Mouse (Mus musculus): ENCODE results near the gene Pdzk1. TPM values are rescaled to one million over a fixed set of nuclear protein-coding genes. Genes with fewer than 3 reads are reported as not detected.

The Pdzk1 gene
- polyA plus RNA-seq, 1 experiment from 2014 or later: not detected

DNA sequence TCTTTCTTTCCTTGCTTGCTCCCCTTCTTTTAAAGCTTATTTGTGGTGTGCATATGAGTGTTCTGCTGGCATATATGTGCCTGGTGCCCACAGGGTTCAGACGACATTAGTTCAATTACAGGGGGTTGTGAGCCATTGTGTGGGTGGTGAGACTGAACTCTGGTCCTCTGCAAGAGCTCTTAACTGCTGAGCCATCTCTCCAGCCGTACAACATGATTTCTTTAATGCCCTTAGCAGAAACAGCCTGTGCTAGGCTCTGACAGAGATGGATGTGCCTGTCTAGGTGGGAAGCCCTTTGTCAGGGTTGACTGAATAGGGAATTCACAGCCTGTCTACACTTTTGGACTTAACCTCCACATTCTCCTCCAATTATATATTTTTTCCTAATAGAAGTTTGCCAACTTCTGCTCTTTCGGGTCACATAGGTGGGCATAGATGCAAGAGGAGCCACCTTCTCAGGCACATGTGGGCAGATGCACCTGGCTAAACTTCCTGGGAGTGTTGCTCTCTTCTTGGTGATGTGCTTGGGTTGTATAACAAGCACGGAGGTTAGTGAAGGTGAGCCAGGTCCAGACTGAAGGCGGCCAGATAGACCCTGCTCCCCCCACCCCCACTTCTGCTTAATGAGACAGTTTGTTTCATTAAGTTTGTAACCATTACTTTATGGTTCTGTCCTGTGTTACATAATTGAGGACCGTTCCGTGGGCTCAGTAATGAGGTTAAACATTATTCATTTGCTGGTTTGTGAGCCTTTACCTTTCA, 5.7 kb downstream of the Pdzk1 start:
- no peaks in the 10 kb centered on the region for H3K27me3 ChIP-seq
- 57% methylated on average over 7 of the region's 7 CpGs for WGBS
- H3K27ac ChIP-seq: no peak overlapping the region
- no peak overlapping the region for H3K4me3 ChIP-seq (replicated peaks)
- H3K9ac ChIP-seq (replicated peaks): no peak overlapping the region
- no peaks in the 10 kb centered on the region for H3K4me1 ChIP-seq (replicated peaks)
- ATAC-seq (ENCODE audit: insufficient number of reproducible peaks, insufficient read depth, low FRiP score, low TSS enrichment, low read depth): no peak
- H3K4me2 ChIP-seq: no peak overlapping the region
- H3K36me3 ChIP-seq: no peaks in the 10 kb centered on the region
- H3K9me3 ChIP-seq: no peaks in the 10 kb centered on the region

DNA sequence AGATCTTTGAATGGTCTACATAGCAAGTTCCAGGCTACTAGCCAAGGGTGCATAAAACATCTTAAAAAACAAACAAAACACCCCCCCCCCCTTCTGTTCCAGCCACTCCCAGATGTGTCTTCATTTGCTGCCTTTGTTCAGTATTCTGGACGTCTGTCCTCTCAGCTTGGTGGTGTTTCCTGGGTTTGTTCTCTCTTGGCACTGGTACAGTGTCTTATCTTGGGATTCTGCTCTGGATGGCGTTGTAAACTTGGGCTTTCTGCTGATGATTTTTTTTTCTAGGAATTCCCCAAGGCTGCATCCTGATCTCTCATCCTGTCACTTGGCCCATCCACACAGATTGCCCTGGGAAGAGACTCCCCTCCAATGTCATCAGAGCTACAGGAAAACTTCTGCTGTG, 7.3 kb downstream of the Pdzk1 start:
- ATAC-seq (ENCODE audit: insufficient number of reproducible peaks, insufficient read depth, low FRiP score, low TSS enrichment, low read depth): no peak
- 78% methylated on average over 2 of the region's 2 CpGs for WGBS
- H3K4me3 ChIP-seq (replicated peaks): no peak overlapping the region
- no peak overlapping the region for H3K27ac ChIP-seq
- no peaks in the 10 kb centered on the region for H3K9me3 ChIP-seq
- no peak overlapping the region for H3K9ac ChIP-seq (replicated peaks)
- H3K4me1 ChIP-seq (replicated peaks): no peaks in the 10 kb centered on the region
- no peak overlapping the region for H3K4me2 ChIP-seq
- no peaks in the 10 kb centered on the region for H3K27me3 ChIP-seq
- H3K36me3 ChIP-seq: no peaks in the 10 kb centered on the region

DNA sequence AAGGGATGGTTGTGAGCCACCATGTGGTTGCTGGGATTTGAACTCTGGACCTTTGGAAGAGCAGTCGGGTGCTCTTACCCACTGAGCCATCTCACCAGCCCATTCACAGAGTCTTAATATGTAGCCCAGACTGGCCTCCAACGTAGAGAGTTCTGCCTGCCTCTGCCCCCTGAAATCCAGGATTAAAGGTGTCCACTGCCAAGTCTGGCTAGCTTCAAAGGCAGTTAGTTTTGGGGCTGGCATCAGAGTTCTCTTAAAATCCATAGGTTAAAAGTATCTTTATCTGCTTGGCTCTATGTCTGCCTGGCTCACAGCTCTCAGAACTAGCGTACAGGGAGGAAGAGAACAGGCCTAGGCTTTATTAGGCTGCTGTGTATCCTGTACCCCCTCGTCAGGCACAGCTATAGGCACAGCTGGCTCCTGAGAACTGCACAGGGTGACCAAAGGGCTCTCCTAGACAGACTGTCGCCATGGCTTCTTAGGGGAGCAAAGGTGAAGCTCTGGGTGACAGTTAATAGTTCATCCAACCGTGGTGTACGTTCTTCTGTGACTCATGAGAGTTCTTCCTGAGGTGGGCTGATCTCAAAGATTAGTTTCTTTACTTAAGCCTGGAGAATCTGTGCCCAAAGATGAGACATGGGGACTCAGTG, 10.0 kb downstream of the Pdzk1 start:
- Histone ChIP-seq H3K27me3 (no peaks in the 10 kb centered on the region), H3K4me3 (replicated peaks) (no peak overlapping the region), H3K4me1 (replicated peaks) (no peaks in the 10 kb centered on the region), H3K9me3 (no peaks in the 10 kb centered on the region), H3K36me3 (no peaks in the 10 kb centered on the region), H3K9ac (replicated peaks) (no peak overlapping the region), H3K27ac (no peak overlapping the region), H3K4me2 (no peak overlapping the region)
- WGBS: 74% methylated on average over 7 of the region's 7 CpGs
- ATAC-seq (ENCODE audit: insufficient number of reproducible peaks, insufficient read depth, low FRiP score, low TSS enrichment, low read depth): no peak

DNA sequence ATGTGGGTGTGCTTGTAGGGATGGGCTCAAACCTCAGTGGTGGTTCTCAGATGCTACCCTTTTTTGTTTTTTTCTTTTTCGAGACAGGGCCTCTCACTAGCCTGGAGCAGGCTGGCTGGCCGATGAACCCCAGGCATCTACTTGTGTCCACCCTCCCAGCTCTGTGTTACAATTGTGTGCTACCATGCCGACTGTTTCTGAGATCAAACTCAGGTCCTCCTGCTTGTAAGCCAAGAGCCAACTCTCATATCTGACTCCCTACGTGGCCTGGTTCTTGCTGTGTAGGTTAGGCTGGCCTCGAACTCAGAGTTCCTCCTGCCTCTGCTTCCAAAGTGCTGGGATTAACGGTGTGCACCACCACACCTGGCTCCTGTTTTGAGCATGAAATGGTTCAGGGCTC, 16.1 kb downstream of the Pdzk1 start:
- H3K27ac ChIP-seq: no peak overlapping the region
- WGBS: 88% methylated on average over 6 of the region's 6 CpGs
- H3K36me3 ChIP-seq: no peaks in the 10 kb centered on the region
- no peak overlapping the region for H3K4me3 ChIP-seq (replicated peaks)
- H3K4me2 ChIP-seq: no peak overlapping the region
- no peaks in the 10 kb centered on the region for H3K9me3 ChIP-seq
- H3K27me3 ChIP-seq: no peaks in the 10 kb centered on the region
- peaks cover 7% of the 10 kb centered on the region for H3K4me1 ChIP-seq (replicated peaks)
- H3K9ac ChIP-seq (replicated peaks): no peak overlapping the region
- no peak for ATAC-seq (ENCODE audit: insufficient number of reproducible peaks, insufficient read depth, low FRiP score, low TSS enrichment, low read depth)

DNA sequence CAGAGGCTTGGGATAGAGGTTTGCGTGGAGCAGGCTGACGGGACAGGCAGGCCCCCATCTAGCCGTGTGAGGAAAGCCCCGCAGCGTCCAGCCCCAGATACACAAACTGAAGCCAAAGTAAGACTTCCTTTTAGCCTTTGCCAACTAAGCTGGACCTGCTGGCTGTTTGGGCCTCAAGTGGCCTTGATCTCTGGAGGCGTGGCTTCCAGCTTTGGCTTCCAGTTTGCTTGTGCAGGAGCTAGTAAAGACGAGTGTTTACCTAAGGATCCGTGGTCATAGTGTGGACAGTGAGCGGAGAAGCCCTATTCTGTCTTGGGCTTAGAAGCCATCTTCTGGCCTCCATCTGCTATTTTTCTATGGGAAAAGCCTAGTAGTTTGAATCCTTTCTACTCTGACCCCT, 16.7 kb downstream of the Pdzk1 start:
- H3K27me3 ChIP-seq: no peaks in the 10 kb centered on the region
- H3K27ac ChIP-seq: no peak overlapping the region
- no peaks in the 10 kb centered on the region for H3K9me3 ChIP-seq
- no peak for ATAC-seq (ENCODE audit: insufficient number of reproducible peaks, insufficient read depth, low FRiP score, low TSS enrichment, low read depth)
- no peaks in the 10 kb centered on the region for H3K36me3 ChIP-seq
- peaks cover 7% of the 10 kb centered on the region for H3K4me1 ChIP-seq (replicated peaks)
- WGBS: 86% methylated on average over 9 of the region's 9 CpGs
- no peak overlapping the region for H3K4me2 ChIP-seq
- H3K4me3 ChIP-seq (replicated peaks): no peak overlapping the region
- H3K9ac ChIP-seq (replicated peaks): no peak overlapping the region

DNA sequence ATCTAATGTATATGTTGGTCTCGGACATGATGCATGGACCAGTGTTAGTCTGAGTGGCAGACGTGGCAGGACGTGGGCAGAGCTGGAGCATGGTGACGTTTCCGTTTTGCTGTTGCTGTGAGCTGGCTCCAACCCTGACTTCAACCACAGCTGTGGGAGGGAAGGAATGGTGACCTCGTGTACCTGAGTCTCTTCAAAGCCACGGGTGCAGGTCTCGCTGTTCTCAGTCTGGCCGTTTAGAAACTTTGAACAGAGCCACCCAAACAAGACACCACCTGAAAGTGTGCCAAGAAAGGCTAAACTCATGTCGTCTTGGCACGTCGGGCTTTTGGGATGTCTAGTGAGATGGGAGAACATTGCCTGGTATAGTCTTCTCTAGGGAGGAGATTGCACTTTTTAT, 17.9 kb downstream of the Pdzk1 start:
- Histone ChIP-seq H3K4me1 (replicated peaks) (peaks cover 7% of the 10 kb centered on the region), H3K4me3 (replicated peaks) (no peak overlapping the region), H3K27ac (no peak overlapping the region), H3K36me3 (no peaks in the 10 kb centered on the region), H3K27me3 (no peaks in the 10 kb centered on the region), H3K4me2 (no peak overlapping the region), H3K9ac (replicated peaks) (no peak overlapping the region), H3K9me3 (no peaks in the 10 kb centered on the region)
- WGBS: 89% methylated on average over 12 of the region's 12 CpGs
- no peak for ATAC-seq (ENCODE audit: insufficient number of reproducible peaks, insufficient read depth, low FRiP score, low TSS enrichment, low read depth)

DNA sequence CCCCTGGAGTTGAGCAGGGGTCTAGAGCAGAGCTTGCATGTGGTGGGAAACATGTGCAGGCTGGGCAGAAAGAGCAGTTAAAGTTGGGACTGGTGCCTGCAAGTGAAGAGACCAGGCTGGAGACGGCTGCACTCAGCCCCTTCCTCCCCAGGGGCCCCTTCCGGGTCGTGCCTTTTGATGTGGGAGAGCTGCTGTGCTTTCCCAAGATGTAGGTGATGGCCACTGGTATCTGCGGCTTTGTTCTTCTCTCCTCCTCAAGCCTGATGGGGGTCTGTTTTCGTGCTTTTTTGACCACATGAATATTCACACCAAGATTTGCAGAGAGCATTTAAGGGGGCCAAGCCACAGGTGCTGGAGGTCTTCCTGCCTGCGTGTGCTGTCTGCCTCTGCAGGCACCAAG, 18.6 kb downstream of the Pdzk1 start:
- Histone ChIP-seq H3K27ac (no peak overlapping the region), H3K9me3 (no peaks in the 10 kb centered on the region), H3K36me3 (no peaks in the 10 kb centered on the region), H3K27me3 (no peaks in the 10 kb centered on the region), H3K4me1 (replicated peaks) (peaks cover 7% of the 10 kb centered on the region), H3K9ac (replicated peaks) (no peak overlapping the region), H3K4me3 (replicated peaks) (no peak overlapping the region), H3K4me2 (no peak overlapping the region)
- 12% methylated on average over 6 of the region's 6 CpGs for WGBS
- ATAC-seq (ENCODE audit: insufficient number of reproducible peaks, insufficient read depth, low FRiP score, low TSS enrichment, low read depth): no peak

DNA sequence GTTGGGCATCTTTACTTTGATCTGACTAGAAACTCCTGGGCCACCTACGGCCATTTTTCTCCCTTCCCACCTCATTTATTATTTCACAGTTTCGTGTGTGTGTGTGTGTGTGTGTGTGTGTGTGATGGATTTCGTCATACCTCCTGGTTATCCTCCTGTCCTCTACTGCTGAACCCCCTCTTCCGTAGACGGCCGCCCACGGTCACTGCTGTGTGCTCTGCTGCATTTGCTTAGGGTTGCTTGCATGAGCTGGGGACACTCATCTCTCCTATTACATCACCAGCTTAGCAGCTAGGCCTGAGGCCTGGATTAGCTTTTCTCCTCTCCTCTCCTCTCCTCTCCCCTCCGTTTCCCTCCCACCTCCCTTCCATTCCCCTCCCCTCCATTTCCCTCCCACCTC, 19.4 kb downstream of the Pdzk1 start:
- Histone ChIP-seq H3K27me3 (no peaks in the 10 kb centered on the region), H3K4me3 (replicated peaks) (no peak overlapping the region), H3K36me3 (no peaks in the 10 kb centered on the region), H3K27ac (no peak overlapping the region), H3K9me3 (no peaks in the 10 kb centered on the region), H3K4me2 (no peak overlapping the region), H3K9ac (replicated peaks) (no peak overlapping the region), H3K4me1 (replicated peaks) (peaks cover 7% of the 10 kb centered on the region)
- ATAC-seq (ENCODE audit: insufficient number of reproducible peaks, insufficient read depth, low FRiP score, low TSS enrichment, low read depth): no peak
- WGBS: 95% methylated on average over 7 of the region's 8 CpGs

DNA sequence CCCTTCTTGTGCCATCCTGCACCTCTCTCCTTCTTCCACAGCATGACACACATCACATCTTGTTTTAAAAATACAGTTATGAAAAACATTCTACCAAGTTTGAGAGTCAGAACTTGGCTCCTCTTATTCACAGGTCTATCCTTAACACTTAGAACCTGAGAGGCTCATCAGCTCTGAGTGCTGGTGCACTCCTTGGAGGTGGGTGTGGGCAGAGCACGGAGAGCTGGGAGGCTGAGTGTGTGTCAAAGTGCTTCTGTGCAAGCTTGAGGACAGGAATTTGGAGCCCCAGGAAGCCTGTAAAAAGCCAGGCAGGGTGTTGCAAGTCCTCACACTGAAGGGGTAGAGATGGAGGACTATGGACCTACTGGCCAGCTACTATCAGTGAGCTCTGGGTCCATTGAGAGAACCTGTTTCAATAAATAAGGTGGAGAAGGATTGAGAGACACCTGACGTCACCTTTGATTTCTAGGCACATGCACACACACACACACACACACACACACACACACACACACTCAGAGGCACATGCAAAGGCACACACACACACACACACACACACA, 20.2 kb downstream of the Pdzk1 start:
- WGBS: 73% methylated on average over 2 of the region's 2 CpGs
- H3K4me3 ChIP-seq (replicated peaks): no peak overlapping the region
- H3K4me1 ChIP-seq (replicated peaks): peaks cover 7% of the 10 kb centered on the region
- H3K9ac ChIP-seq (replicated peaks): no peak overlapping the region
- no peaks in the 10 kb centered on the region for H3K36me3 ChIP-seq
- no peak for ATAC-seq (ENCODE audit: insufficient number of reproducible peaks, insufficient read depth, low FRiP score, low TSS enrichment, low read depth)
- H3K27ac ChIP-seq: no peak overlapping the region
- H3K9me3 ChIP-seq: no peaks in the 10 kb centered on the region
- H3K27me3 ChIP-seq: no peaks in the 10 kb centered on the region
- H3K4me2 ChIP-seq: no peak overlapping the region

DNA sequence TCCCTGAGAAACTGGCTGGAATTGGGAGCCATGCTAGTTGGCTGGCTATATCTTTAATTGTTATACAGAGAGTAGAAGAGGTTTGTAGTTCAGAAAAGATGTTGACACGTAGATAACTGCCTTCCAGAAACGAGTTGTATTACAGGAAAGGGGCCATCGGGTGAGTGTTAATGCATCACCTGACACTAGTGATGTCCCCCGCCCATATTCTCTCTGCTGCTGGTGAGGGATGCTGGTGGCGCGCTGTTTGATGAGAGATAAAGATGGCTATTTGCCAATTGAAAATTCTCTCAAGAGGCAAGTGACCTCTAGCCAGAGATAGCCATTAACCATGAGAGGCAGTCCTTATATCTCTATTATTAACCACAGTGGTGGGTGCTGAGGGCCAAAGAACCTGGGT, 23.5 kb downstream of the Pdzk1 start:
- Histone ChIP-seq H3K9me3 (no peaks in the 10 kb centered on the region), H3K27me3 (no peaks in the 10 kb centered on the region), H3K27ac (no peak overlapping the region), H3K4me2 (no peak overlapping the region), H3K4me3 (replicated peaks) (no peak overlapping the region), H3K36me3 (no peaks in the 10 kb centered on the region), H3K4me1 (replicated peaks) (peaks cover 5% of the 10 kb centered on the region), H3K9ac (replicated peaks) (no peak overlapping the region)
- no peak for ATAC-seq (ENCODE audit: insufficient number of reproducible peaks, insufficient read depth, low FRiP score, low TSS enrichment, low read depth)
- 81% methylated on average over 6 of the region's 6 CpGs for WGBS

DNA sequence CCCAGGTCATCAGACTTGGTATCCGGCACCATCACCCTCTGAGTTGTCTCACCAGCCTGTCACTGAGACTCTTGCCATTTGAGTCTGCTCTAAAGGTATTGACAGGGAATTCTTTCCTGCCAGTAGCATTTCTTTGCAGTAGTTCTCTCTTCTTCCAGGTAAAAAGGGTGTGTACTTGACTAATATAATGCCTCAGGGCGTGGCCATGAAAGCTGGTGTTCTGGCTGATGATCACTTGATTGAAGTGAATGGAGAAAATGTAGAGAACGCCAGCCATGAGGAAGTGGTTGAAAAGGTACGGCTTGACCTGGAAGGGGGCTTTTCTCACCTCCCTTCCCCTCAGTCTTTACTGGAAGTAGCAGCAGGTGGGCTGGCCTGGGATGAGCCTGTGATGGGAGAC, 25.3 kb downstream of the Pdzk1 start:
- no peak for ATAC-seq (ENCODE audit: insufficient number of reproducible peaks, insufficient read depth, low FRiP score, low TSS enrichment, low read depth)
- H3K4me2 ChIP-seq: no peak overlapping the region
- no peaks in the 10 kb centered on the region for H3K36me3 ChIP-seq
- H3K27me3 ChIP-seq: no peaks in the 10 kb centered on the region
- H3K4me1 ChIP-seq (replicated peaks): no peaks in the 10 kb centered on the region
- no peaks in the 10 kb centered on the region for H3K9me3 ChIP-seq
- 83% methylated on average over 4 of the region's 4 CpGs for WGBS
- H3K4me3 ChIP-seq (replicated peaks): no peak overlapping the region
- H3K9ac ChIP-seq (replicated peaks): no peak overlapping the region
- H3K27ac ChIP-seq: no peak overlapping the region

All from limb, embryonic 12.5 days (tissue).